10 mouse cellular contexts compared by ENCODE assay signal in the genomic region with DNA sequence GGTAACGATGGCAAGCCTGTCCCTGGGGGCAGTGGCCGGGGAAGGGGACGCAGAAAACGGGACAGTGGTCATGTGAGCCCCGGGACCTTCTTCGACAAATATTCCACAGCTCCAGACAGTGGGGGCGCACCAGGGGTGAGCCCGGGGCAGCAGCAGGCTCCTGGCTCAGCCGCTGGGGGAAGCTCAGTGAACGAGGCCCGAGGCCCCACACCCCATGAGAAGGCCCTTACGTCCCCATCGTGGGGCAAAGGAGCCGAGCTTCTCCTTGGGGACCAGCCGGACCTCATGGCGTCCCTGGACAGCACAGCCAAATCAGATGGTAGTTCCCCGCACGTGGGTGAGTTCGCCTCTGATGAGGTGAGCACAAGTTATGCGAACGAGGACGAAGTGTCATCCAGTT. TPM values are rescaled to one million over a fixed set of nuclear protein-coding genes. Genes with fewer than 3 reads are reported as not detected.
A peak's percentile ranks its signal among the peaks of the same experiment; 100 is the strongest.
DNase-seq lines count a peak whose midpoint lies in the region; ATAC-seq and TF ChIP-seq lines count a peak whose summit lies in the region.
"Had no signal": no experiment of that assay in that cellular context is flagged by ENCODE, and none has a peak within 500 bp of the region (broad histone marks: within the 10 kb centered on the region; RNA-seq: fewer than 3 reads in every experiment).

No protein-coding gene starts in this region.

- no peak overlapping the region for H3K9ac ChIP-seq in liver, embryonic 12.5 days
- H3K9ac ChIP-seq in forebrain, embryonic 12.5 days: peak overlapping the region; percentile 100
- no peak overlapping the region for H3K9ac ChIP-seq in intestine, postnatal 0 days (ENCODE audit: low read depth, low read length)
- H3K9ac ChIP-seq in neural tube, embryonic 15.5 days (replicated peaks): peak overlapping the region; percentile 74

- H3K4me1 ChIP-seq in liver, embryonic 12.5 days: peaks cover 23% of the 10 kb centered on the region
- peaks cover 77% of the 10 kb centered on the region for H3K4me1 ChIP-seq in forebrain, embryonic 12.5 days
- H3K4me1 ChIP-seq in intestine, postnatal 0 days (replicated peaks; ENCODE audit: control insufficient read depth, insufficient read depth, low read length): no peaks in the 10 kb centered on the region
- H3K4me1 ChIP-seq in neural tube, embryonic 15.5 days: peaks cover 88% of the 10 kb centered on the region

- peak overlapping the region; percentile 70; the same call in 1 of the 2 replicates for H3K4me2 ChIP-seq in liver, embryonic 12.5 days
- H3K4me2 ChIP-seq in forebrain, embryonic 12.5 days: peak overlapping the region; percentile 98
- peak overlapping the region; percentile 93 for H3K4me2 ChIP-seq in intestine, postnatal 0 days (replicated peaks; ENCODE audit: low read depth)
- peak overlapping the region; percentile 97 for H3K4me2 ChIP-seq in neural tube, embryonic 15.5 days

- DNase-seq in liver: no peak
- no peak for DNase-seq in right cerebral cortex, postnatal 14 days
- no peak for DNase-seq in kidney, adult 9 months
- no peak for DNase-seq in thymus, postnatal 36 days
- DNase-seq: cerebellum, adult 8-10 months; heart, postnatal 14 days had no signal

- ATAC-seq in liver, embryonic 12.5 days: no peak
- no peak for ATAC-seq in forebrain, embryonic 12.5 days (ENCODE audit: low FRiP score)
- no peak for ATAC-seq in intestine, postnatal 0 days
- ATAC-seq in neural tube, embryonic 15.5 days (ENCODE audit: low FRiP score): no peak

- no peak for TF ChIP-seq CTCF in intestine, postnatal 0 days (IDR thresholded peaks at IDR 0.05; ENCODE audit: low read depth)

- H3K9me3 ChIP-seq in liver, embryonic 12.5 days (replicated peaks): no peaks in the 10 kb centered on the region
- no peaks in the 10 kb centered on the region for H3K9me3 ChIP-seq in forebrain, embryonic 12.5 days
- H3K9me3 ChIP-seq in intestine, postnatal 0 days (ENCODE audit: control insufficient read depth): no peaks in the 10 kb centered on the region
- no peaks in the 10 kb centered on the region for H3K9me3 ChIP-seq in neural tube, embryonic 15.5 days (replicated peaks)

- no peak overlapping the region for H3K27ac ChIP-seq in liver, embryonic 12.5 days
- H3K27ac ChIP-seq in forebrain, embryonic 12.5 days: peak overlapping the region; percentile 98
- no peak overlapping the region for H3K27ac ChIP-seq in intestine, postnatal 0 days (ENCODE audit: low read depth, low read length)
- H3K27ac ChIP-seq in neural tube, embryonic 15.5 days (replicated peaks): 0 out of 2 replicates have a peak overlapping the region, but pooled peaks have one; percentile 13

- H3K27me3 ChIP-seq in liver, embryonic 12.5 days (replicated peaks): peaks cover 81% of the 10 kb centered on the region
- no peaks in the 10 kb centered on the region for H3K27me3 ChIP-seq in forebrain, embryonic 12.5 days
- peaks cover 51% of the 10 kb centered on the region for H3K27me3 ChIP-seq in intestine, postnatal 0 days (replicated peaks; ENCODE audit: control insufficient read depth, insufficient read depth, low read length)
- H3K27me3 ChIP-seq in neural tube, embryonic 15.5 days (replicated peaks): no peaks in the 10 kb centered on the region

- peaks cover 9% of the 10 kb centered on the region for H3K36me3 ChIP-seq in liver, embryonic 12.5 days
- H3K36me3 ChIP-seq in forebrain, embryonic 12.5 days (replicated peaks): peaks cover 60% of the 10 kb centered on the region
- H3K36me3 ChIP-seq in intestine, postnatal 0 days (ENCODE audit: control insufficient read depth, insufficient read depth): no peaks in the 10 kb centered on the region
- H3K36me3 ChIP-seq in neural tube, embryonic 15.5 days: no peaks in the 10 kb centered on the region

- WGBS in liver, embryonic 12.5 days (ENCODE audit: insufficient replicate concordance): 61% methylated on average over 22 of the region's 22 CpGs
- 28% methylated on average over 22 of the region's 22 CpGs for WGBS in forebrain, embryonic 12.5 days
- 84% methylated on average over 22 of the region's 22 CpGs for WGBS in intestine, postnatal 0 days
- WGBS in neural tube, embryonic 15.5 days: 35% methylated on average over 22 of the region's 22 CpGs

- H3K4me3 ChIP-seq in liver, embryonic 12.5 days: peak overlapping the region; percentile 58
- H3K4me3 ChIP-seq in forebrain, embryonic 12.5 days (replicated peaks): peak overlapping the region; percentile 98
- H3K4me3 ChIP-seq in intestine, postnatal 0 days (ENCODE audit: low read depth, low read length): no peak overlapping the region
- peak overlapping the region; percentile 73 for H3K4me3 ChIP-seq in neural tube, embryonic 15.5 days (replicated peaks)

RNA-seq across cellular contexts. Expression of gene Mn1, which starts 3.7 kb away (rescaled TPM):
- polyA plus RNA-seq in liver, embryonic 12.5 days (2016; fragmentation: Nextera tagmentation; extraction: Ambion mirVana): 2.4 and 3.1 TPM in 2 replicates
- 55.8 and 62.6 TPM in 2 replicates for polyA plus RNA-seq in forebrain, embryonic 12.5 days (2016; fragmentation: Nextera tagmentation; extraction: Ambion mirVana)
- 2.8 and 3.1 TPM in 2 replicates for polyA plus RNA-seq in intestine, postnatal 0 days (2015; fragmentation: Nextera tagmentation; extraction: Ambion mirVana)
- polyA plus RNA-seq in neural tube, embryonic 15.5 days (2015; fragmentation: Nextera tagmentation; extraction: Ambion mirVana): 15.2 and 18.3 TPM in 2 replicates

Comparison
In these comparisons a context has a peak if more than half of its experiments do, and no peak if none do; other contexts are left out.
1. H3K27ac ChIP-seq: peak in forebrain, embryonic 12.5 days (single experiment) and neural tube, embryonic 15.5 days (single experiment); none in liver, embryonic 12.5 days (single experiment) and intestine, postnatal 0 days (single experiment).
2. H3K9ac ChIP-seq: peak in forebrain, embryonic 12.5 days (single experiment) and neural tube, embryonic 15.5 days (single experiment); none in liver, embryonic 12.5 days (single experiment) and intestine, postnatal 0 days (single experiment).
3. Peak in every context shown above with its lines, with median percentiles within 50 percentile points of each other: H3K4me2 ChIP-seq.